Mouse (Mus musculus) kidney, postnatal 0 days (tissue): ENCODE measurements at regions not wholly inside any gene's neighbourhood (a gene's known extent, or its start where the extent isn't known, plus 50 kb on each side); places are given as distances from the start of the nearest gene placed in this dataset.
A peak's percentile ranks its signal among the peaks of the same experiment; 100 is the strongest.

Experiments used
- ATAC-seq: fragments of 200-750 bp; cut with Nextera tagmentation; replicated peaks from 2 replicates; pipeline ENCODE4 v1.8.0; 2017; ENCODE audit warnings: low read depth, moderate number of reproducible peaks, moderate TSS enrichment, moderate library complexity; ENCODE audit not compliant: low FRiP score
- DNase-seq: peaks from one replicate; pipeline ENCODE4 v3.0.0-alpha.2; 2016; ENCODE audit warnings: low spot score
- H3K27ac ChIP-seq: fragments of 300-500 bp; sonication (generic); 2 replicates; pipeline ENCODE4 v1.5.1; 2014; ENCODE audit warnings: mild to moderate bottlenecking
- H3K27me3 ChIP-seq: fragments of 300-500 bp; sonication (generic); 2 replicates; pipeline ENCODE4 v1.6.1; 2014; ENCODE audit warnings: low read length, mixed read lengths; ENCODE audit not compliant: insufficient read depth
- H3K36me3 ChIP-seq: fragments of 300-500 bp; sonication (generic); 2 replicates; pipeline ENCODE4 v1.6.1; 2014; ENCODE audit warnings: low read length, mixed read lengths; ENCODE audit not compliant: insufficient read depth
- H3K4me1 ChIP-seq: fragments of 300-500 bp; sonication (generic); replicated peaks from 2 replicates; pipeline ENCODE4 v1.6.1; 2014; ENCODE audit warnings: antibody characterized with exemption, low read length, mixed read lengths; ENCODE audit not compliant: insufficient read depth
- H3K4me2 ChIP-seq: fragments of 300-500 bp; sonication (generic); 2 replicates; pipeline ENCODE4 v1.6.1; 2014; ENCODE audit warnings: mild to moderate bottlenecking, low read length, moderate library complexity, mixed read lengths
- H3K4me3 ChIP-seq: fragments of 300-500 bp; sonication (generic); replicated peaks from 2 replicates; pipeline ENCODE4 v1.5.1; 2014; ENCODE audit warnings: low read depth, low read length
- H3K9ac ChIP-seq: fragments of 300-500 bp; sonication (generic); 2 replicates; pipeline ENCODE4 v1.6.1; 2014; ENCODE audit warnings: low read depth, low read length
- H3K9me3 ChIP-seq: fragments of 300-500 bp; sonication (generic); replicated peaks from 2 replicates; pipeline ENCODE4 v1.6.1; 2016; ENCODE audit warnings: low read length, inconsistent platforms, mixed read lengths
- CTCF ChIP-seq: IDR thresholded peaks from 2 replicates; pipeline ENCODE4 v1.5.1; 2016; ENCODE audit warnings: antibody characterized with exemption, low read depth, mild to moderate bottlenecking, moderate library complexity
- WGBS: fragments of 180-500 bp; shearing (Covaris S2); extraction: QIAGEN DNeasy Blood & Tissue Kit; methylation state at CpG from one replicate; pipeline ENCODE4 v1.1.7; 2014; 5-methylcytosine and 5-hydroxymethylcytosine counted together

DNA sequence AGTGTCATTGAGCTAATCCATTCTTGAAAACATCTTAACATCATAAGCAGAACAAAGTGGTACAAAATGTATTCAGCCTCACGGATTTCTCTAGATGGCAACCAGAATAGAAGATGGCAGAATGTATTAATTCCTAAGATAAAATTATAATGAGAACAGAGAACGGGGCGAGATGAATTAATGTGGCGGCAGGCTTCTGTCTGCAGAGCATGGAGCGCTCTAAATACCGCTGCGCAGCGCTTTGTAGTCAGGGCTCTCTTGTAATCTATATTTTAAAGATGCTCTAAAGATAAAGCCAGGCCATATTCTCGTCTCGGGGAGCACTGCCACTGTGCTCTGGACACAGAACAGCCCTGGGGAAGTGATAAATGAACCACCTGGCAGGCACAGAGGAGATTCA lies 315.2 kb upstream of the Kif2a start:
- 69% methylated on average over 10 of the region's 10 CpGs for WGBS
- no peak overlapping the region for H3K27ac ChIP-seq
- no peaks in the 10 kb centered on the region for H3K9me3 ChIP-seq
- ATAC-seq (no peak), DNase-seq (no peak)
- no peak overlapping the region for H3K4me3 ChIP-seq
- no peaks in the 10 kb centered on the region for H3K36me3 ChIP-seq
- no peak overlapping the region for H3K9ac ChIP-seq
- no peak for TF ChIP-seq CTCF
- H3K4me1 ChIP-seq: no peaks in the 10 kb centered on the region
- H3K4me2 ChIP-seq: no peak overlapping the region
- no peaks in the 10 kb centered on the region for H3K27me3 ChIP-seq

DNA sequence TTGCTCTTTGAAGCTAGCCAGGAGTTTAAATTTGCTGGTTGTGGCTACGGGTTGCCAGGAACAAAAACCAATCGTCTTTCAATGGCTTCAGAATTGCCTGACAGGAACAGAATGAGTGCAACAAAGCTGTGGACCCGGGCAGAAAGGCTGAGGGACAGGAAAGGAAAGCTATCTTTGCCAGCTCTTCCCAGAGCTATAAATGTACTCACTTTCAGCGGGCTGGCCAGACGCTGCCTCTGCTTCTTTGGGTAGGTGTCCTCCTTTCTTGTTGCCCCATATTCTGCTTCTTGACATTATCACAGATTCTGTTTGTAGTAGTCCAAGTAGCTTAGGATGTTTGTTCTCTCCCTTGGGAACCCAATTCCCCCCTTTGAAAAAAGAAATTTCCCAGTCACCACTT lies 307.4 kb upstream of the Kif2a start:
- DNase-seq (no peak), ATAC-seq (no peak)
- Histone ChIP-seq H3K4me2 (no peak overlapping the region), H3K9me3 (no peaks in the 10 kb centered on the region), H3K27me3 (no peaks in the 10 kb centered on the region), H3K4me1 (no peaks in the 10 kb centered on the region), H3K4me3 (no peak overlapping the region), H3K36me3 (no peaks in the 10 kb centered on the region), H3K27ac (no peak overlapping the region), H3K9ac (no peak overlapping the region)
- WGBS: 73% methylated on average over 5 of the region's 5 CpGs
- TF ChIP-seq CTCF: no peak

DNA sequence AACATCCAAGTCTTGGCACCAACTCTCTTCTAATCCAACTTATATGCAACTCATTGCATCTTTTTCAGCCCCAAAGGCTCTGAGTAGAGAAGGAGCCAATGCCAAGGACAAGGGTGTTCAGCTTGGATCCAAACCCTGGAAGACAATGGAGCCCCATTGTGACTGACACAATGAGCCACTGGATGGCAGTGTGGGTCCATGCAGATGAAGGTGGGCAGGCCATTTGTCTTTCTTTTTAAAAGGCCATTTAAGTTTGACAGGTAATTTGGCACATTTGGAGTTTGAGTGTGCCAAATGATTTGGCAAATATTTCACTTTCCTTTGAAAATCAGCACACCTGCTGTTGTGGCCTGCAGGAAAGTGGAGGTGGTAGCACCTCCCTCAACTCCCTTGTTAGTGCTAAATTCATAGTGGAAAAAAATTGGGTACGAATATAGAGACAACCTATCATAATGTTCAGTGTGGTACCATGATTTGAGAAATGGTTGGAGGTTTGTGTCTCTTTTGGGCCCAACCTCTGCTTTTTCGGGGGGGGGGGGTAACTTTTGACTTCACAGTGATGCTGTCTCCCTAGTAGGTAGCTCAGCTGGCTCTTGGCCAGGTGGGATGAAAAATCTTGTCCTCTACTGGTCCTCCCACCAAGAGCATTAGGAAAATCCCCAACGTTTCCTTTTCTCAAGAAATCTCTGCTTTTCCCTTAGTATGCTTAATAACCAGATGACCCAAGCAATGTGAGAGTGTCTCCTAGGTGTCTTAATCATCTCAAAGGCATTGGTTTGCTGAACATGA lies 304.0 kb upstream of the Kif2a start:
- Histone ChIP-seq H3K9ac (no peak overlapping the region), H3K27me3 (no peaks in the 10 kb centered on the region), H3K4me3 (no peak overlapping the region), H3K36me3 (no peaks in the 10 kb centered on the region), H3K4me2 (no peak overlapping the region), H3K27ac (no peak overlapping the region), H3K9me3 (no peaks in the 10 kb centered on the region), H3K4me1 (no peaks in the 10 kb centered on the region)
- peak; percentile 62 for DNase-seq
- TF ChIP-seq CTCF: peak; percentile 93
- no peak; the same call in 1 of the 2 replicates for ATAC-seq
- 63% methylated on average over 3 of the region's 3 CpGs for WGBS

DNA sequence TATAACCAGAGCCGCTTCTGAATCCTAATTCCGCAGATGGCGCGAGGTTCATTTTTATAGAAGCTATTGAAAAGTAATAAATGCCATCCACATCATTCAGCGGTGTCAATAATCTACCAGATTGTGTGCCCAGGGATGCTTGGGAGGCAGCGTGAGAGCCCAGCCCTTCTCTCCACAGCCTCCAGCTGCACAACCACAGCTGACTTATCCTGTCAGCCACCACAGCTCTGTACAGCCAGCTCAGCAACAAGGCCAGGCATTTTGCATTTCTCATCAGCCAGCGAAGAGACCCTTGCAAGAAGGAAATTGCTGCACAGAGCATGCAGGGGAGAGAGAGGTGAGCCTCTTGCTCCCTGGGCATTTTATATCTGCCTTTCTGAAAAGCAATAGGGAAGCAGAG lies 292.8 kb upstream of the Kif2a start:
- no peak for DNase-seq
- no peaks in the 10 kb centered on the region for H3K36me3 ChIP-seq
- 86% methylated on average over 7 of the region's 7 CpGs for WGBS

DNA sequence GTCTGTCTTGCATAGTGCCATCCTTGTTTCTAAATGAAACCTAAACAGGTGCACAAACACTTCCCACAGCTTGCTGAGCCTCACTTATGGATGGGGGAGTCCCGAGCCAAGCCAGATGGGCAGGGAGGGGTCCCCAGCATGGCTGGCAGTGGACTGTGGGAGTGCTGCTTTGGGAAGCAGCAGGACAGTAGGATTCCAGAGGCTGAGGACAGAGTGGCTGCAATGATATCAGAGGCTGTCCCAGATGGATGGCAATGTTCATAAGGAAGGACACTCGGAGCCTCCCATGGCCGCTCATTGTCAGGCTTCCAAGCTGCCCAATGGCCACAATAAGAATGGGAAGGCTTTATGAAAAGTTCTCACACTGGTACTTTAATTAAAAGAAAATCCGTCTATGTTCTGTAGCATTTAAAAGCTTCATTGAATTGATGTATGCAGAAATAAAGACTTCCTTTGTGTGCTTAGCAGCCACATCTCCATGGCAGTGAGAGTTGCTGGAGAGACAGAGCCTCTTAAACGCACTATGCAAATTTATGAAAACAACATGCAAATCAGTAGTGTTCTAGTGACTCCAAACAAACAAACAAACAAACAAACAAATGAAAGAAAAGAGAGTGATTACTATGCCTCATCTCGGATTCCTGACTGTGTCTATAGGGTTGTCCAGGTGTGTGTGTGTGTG lies 287.2 kb upstream of the Kif2a start:
- DNase-seq (no peak), ATAC-seq (no peak)
- Histone ChIP-seq H3K27me3 (no peaks in the 10 kb centered on the region), H3K4me3 (no peak overlapping the region), H3K4me2 (no peak overlapping the region), H3K4me1 (no peaks in the 10 kb centered on the region), H3K27ac (no peak overlapping the region), H3K9me3 (no peaks in the 10 kb centered on the region), H3K36me3 (no peaks in the 10 kb centered on the region), H3K9ac (no peak overlapping the region)
- no peak for TF ChIP-seq CTCF
- WGBS: 84% methylated on average over 6 of the region's 6 CpGs

More for the DNA sequence above, 292.8 kb upstream of the Kif2a start:
- Histone ChIP-seq H3K4me2 (no peak overlapping the region), H3K27me3 (no peaks in the 10 kb centered on the region), H3K4me3 (no peak overlapping the region), H3K27ac (no peak overlapping the region), H3K9me3 (no peaks in the 10 kb centered on the region), H3K9ac (no peak overlapping the region), H3K4me1 (no peaks in the 10 kb centered on the region)
- no peak for TF ChIP-seq CTCF
- ATAC-seq: no peak

DNA sequence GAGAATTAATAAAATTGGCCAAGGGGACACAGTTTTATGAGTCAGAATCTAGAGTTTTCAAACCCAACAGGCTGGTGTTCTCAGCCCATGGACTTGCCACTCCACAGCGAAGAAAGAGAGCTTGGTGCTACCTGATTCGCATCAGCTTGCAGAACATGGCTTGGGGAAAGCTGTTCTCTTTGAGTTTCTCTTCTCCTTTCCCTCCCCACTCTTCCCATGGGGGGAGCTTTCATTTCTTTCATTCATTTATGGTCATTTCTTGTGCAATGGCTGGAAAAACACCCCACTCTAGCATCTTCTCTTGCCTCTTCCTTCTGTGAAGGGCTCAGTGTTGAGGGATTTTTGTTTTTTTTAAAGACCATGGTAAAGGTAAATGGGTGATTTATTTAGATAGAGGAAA lies 286.5 kb upstream of the Kif2a start:
- no peak overlapping the region for H3K27ac ChIP-seq
- no peak overlapping the region for H3K4me3 ChIP-seq
- H3K9ac ChIP-seq: no peak overlapping the region
- H3K4me1 ChIP-seq: no peaks in the 10 kb centered on the region
- DNase-seq (no peak), ATAC-seq (no peak)
- no peak for TF ChIP-seq CTCF
- no peaks in the 10 kb centered on the region for H3K36me3 ChIP-seq
- WGBS: 91% methylated on average over 2 of the region's 2 CpGs
- no peaks in the 10 kb centered on the region for H3K9me3 ChIP-seq
- H3K27me3 ChIP-seq: no peaks in the 10 kb centered on the region
- H3K4me2 ChIP-seq: no peak overlapping the region
